ENCODE assay signal across 8 mouse cellular contexts in the genomic region with DNA sequence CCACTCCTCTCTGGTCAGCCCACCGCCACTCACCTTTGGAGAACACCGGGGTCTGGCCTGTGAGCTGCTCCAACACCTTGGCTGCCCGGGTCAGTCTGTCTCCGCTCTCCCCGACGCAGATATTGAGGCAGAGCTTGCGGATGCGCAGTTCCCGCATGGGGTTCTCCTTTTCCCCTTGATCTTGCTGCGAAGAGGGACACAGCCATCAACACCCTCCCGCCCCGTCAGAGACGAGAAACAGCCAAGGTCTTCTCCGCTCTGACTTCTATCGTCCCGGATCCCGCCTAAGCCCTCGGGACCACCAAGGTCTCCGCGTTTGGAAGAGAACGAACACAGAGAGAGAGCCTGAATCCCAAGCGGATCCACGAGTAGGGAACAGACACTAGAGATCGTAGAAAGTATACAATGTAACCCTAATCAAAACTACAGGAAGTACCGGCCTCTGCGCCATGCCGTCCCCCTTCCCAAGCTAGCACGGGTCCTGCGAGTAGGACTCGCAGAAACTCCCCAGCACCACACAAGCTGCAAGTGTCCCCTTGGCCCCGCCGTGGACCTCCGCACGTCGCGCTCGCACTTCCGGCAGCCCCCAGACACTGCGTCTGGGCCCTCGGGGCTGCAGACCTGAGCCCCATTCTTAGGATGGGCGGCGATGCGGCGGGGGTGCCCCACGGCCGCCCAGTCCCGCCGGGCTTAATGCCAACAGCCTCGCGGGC. TPM values are rescaled to one million over a fixed set of nuclear protein-coding genes. Genes with fewer than 3 reads are reported as not detected.
DNase-seq lines count a peak whose midpoint lies in the region; ATAC-seq and TF ChIP-seq lines count a peak whose summit lies in the region.

No protein-coding gene starts in this region.

- peaks cover 45% of the 10 kb centered on the region for H3K4me1 ChIP-seq in G1E (ENCODE audit: insufficient read depth, low read depth, low read length)
- H3K4me1 ChIP-seq in embryonic facial prominence, embryonic 15.5 days, result peaks cover 31% of the 10 kb centered on the region
- peaks cover 12% of the 10 kb centered on the region for H3K4me1 ChIP-seq in hindbrain, postnatal 0 days (ENCODE audit: insufficient read depth, low read length)
- H3K4me1 ChIP-seq in midbrain, embryonic 13.5 days (replicated peaks), result peaks cover 23% of the 10 kb centered on the region

- no peak for ATAC-seq in G1E (ENCODE audit: extremely low read depth, insufficient number of reproducible peaks, low FRiP score, poor library complexity, severe bottlenecking)
- ATAC-seq in embryonic facial prominence, embryonic 15.5 days (ENCODE audit: insufficient number of reproducible peaks, low FRiP score, low TSS enrichment, low read depth), result peak; percentile 71
- peak; percentile 93 for ATAC-seq in hindbrain, postnatal 0 days
- ATAC-seq in midbrain, embryonic 13.5 days, result peak; percentile 90

- peak overlapping the region; percentile 81 for H3K4me2 ChIP-seq in embryonic facial prominence, embryonic 15.5 days (replicated peaks)
- peak overlapping the region; percentile 86 for H3K4me2 ChIP-seq in hindbrain, postnatal 0 days (ENCODE audit: low read depth, low read length)
- peak overlapping the region; percentile 99 for H3K4me2 ChIP-seq in midbrain, embryonic 13.5 days (replicated peaks)

- no peaks in the 10 kb centered on the region for H3K9me3 ChIP-seq in G1E (replicated peaks)
- no peaks in the 10 kb centered on the region for H3K9me3 ChIP-seq in embryonic facial prominence, embryonic 15.5 days (replicated peaks)
- no peaks in the 10 kb centered on the region for H3K9me3 ChIP-seq in hindbrain, postnatal 0 days (ENCODE audit: low read length)
- H3K9me3 ChIP-seq in midbrain, embryonic 13.5 days, result no peaks in the 10 kb centered on the region

- H3K9ac ChIP-seq in embryonic facial prominence, embryonic 15.5 days, result peak overlapping the region; percentile 69
- H3K9ac ChIP-seq in hindbrain, postnatal 0 days (replicated peaks; ENCODE audit: low read length), result peak overlapping the region; percentile 93
- H3K9ac ChIP-seq in midbrain, embryonic 13.5 days (replicated peaks), result peak overlapping the region; percentile 99

- peaks cover 52% of the 10 kb centered on the region for H3K36me3 ChIP-seq in G1E (replicated peaks)
- peaks cover 43% of the 10 kb centered on the region for H3K36me3 ChIP-seq in embryonic facial prominence, embryonic 15.5 days
- peaks cover 31% of the 10 kb centered on the region for H3K36me3 ChIP-seq in hindbrain, postnatal 0 days (ENCODE audit: insufficient read depth, low read length)
- peaks cover 35% of the 10 kb centered on the region for H3K36me3 ChIP-seq in midbrain, embryonic 13.5 days

- peak overlapping the region; percentile 87 for H3K27ac ChIP-seq in embryonic facial prominence, embryonic 15.5 days (replicated peaks)
- peak overlapping the region; percentile 91 for H3K27ac ChIP-seq in hindbrain, postnatal 0 days
- peak overlapping the region; percentile 95 for H3K27ac ChIP-seq in midbrain, embryonic 13.5 days

- no peak for TF ChIP-seq CTCF in G1E (IDR thresholded peaks at IDR 0.05; ENCODE audit: low read depth, low read length)
- TF ChIP-seq CTCF in hindbrain, postnatal 0 days (IDR thresholded peaks at IDR 0.05; ENCODE audit: low read depth), result no peak

- H3K4me3 ChIP-seq in G1E (ENCODE audit: low read depth, low read length), result peak overlapping the region; percentile 99
- peak overlapping the region; percentile 71 for H3K4me3 ChIP-seq in embryonic facial prominence, embryonic 15.5 days (replicated peaks)
- peak overlapping the region; percentile 74 for H3K4me3 ChIP-seq in hindbrain, postnatal 0 days (ENCODE audit: low read length)
- H3K4me3 ChIP-seq in midbrain, embryonic 13.5 days (replicated peaks), result peak overlapping the region; percentile 99

- peak; percentile 20 to 57 for DNase-seq in kidney, postnatal 25 days
- no peak for DNase-seq in kidney, adult 8-10 months
- DNase-seq in G1E (ENCODE audit: low spot score), result peak; percentile 53
- peak; percentile 26 for DNase-seq in hindbrain, postnatal 0 days (ENCODE audit: low spot score)
- DNase-seq in adrenal gland, adult 18-20 months (ENCODE audit: low spot score in 2 of 2), result no peak
- no peak for DNase-seq in natural killer cell, adult 2 months (ENCODE audit: low spot score in 2 of 2)

- peaks cover 15% of the 10 kb centered on the region for H3K27me3 ChIP-seq in G1E (ENCODE audit: insufficient read depth, low read length)
- no peaks in the 10 kb centered on the region for H3K27me3 ChIP-seq in embryonic facial prominence, embryonic 15.5 days
- H3K27me3 ChIP-seq in hindbrain, postnatal 0 days (ENCODE audit: insufficient read depth, low read length), result no peaks in the 10 kb centered on the region
- no peaks in the 10 kb centered on the region for H3K27me3 ChIP-seq in midbrain, embryonic 13.5 days

- whole genome bisulfite sequencing in embryonic facial prominence, embryonic 15.5 days, result under 1% methylated on average over 50 of the region's 50 CpGs
- 1% methylated on average over 50 of the region's 50 CpGs for WGBS in hindbrain, postnatal 0 days
- under 1% methylated on average over 50 of the region's 50 CpGs for WGBS in midbrain, embryonic 13.5 days

RNA-seq across cellular contexts. Expression of a gene that starts 0.5 kb away (rescaled TPM):
- total RNA-seq in G1E (2014; fragmentation: Nextera tagmentation) (1,598 and 1,903 TPM in 2 replicates), G1E (2017) (563 and 967 TPM in 2 replicates)
- 1,685 and 1,796 TPM in 2 replicates for polyA plus RNA-seq in G1E (2012)
- 427 and 463 TPM in 2 replicates for polyA plus RNA-seq in embryonic facial prominence, embryonic 15.5 days (2015; fragmentation: Nextera tagmentation; extraction: Ambion mirVana)
- total RNA-seq in hindbrain, postnatal 0 days (2014; rRNA removed), result 765 and 914 TPM in 2 replicates
- 297 and 312 TPM in 2 replicates for polyA plus RNA-seq in hindbrain, postnatal 0 days (2015; fragmentation: Nextera tagmentation; extraction: Ambion mirVana)
- 333 and 348 TPM in 2 replicates for polyA plus RNA-seq in midbrain, embryonic 13.5 days (2015; fragmentation: Nextera tagmentation; extraction: Ambion mirVana)
- total RNA-seq in adrenal gland, adult 18-20 months (2021), result 100 to 1,000 TPM; 560 to 640 TPM

RNA-seq across cellular contexts. Expression of a gene that starts 31.1 kb away (rescaled TPM):
- total RNA-seq in G1E (2014; fragmentation: Nextera tagmentation) (108 and 113 TPM in 2 replicates), G1E (2017) (51.6 and 56.0 TPM in 2 replicates)
- 9.7 and 12.9 TPM in 2 replicates for polyA plus RNA-seq in G1E (2012)
- polyA plus RNA-seq in embryonic facial prominence, embryonic 15.5 days (2015; fragmentation: Nextera tagmentation; extraction: Ambion mirVana), result 43.0 and 44.8 TPM in 2 replicates
- total RNA-seq in hindbrain, postnatal 0 days (2014; rRNA removed), result 20.9 and 26.5 TPM in 2 replicates
- polyA plus RNA-seq in hindbrain, postnatal 0 days (2015; fragmentation: Nextera tagmentation; extraction: Ambion mirVana), result 19.7 and 19.8 TPM in 2 replicates
- 27.8 and 30.1 TPM in 2 replicates for polyA plus RNA-seq in midbrain, embryonic 13.5 days (2015; fragmentation: Nextera tagmentation; extraction: Ambion mirVana)
- 10 to 100 TPM; 41.4 to 41.7 TPM for total RNA-seq in adrenal gland, adult 18-20 months (2021)

Comparison
In these comparisons a context has a peak if more than half of its experiments do, and no peak if none do; other contexts are left out.
1. DNase-seq: peak in kidney, postnatal 25 days (2 of 2), G1E (single experiment) and hindbrain, postnatal 0 days (single experiment); none in kidney, adult 8-10 months (0 of 2), adrenal gland, adult 18-20 months (0 of 2) and natural killer cell, adult 2 months (0 of 2).
2. Peak in every context shown above with its lines, with median percentiles within 50 percentile points of each other: H3K4me3 ChIP-seq, H3K27ac ChIP-seq, H3K4me2 ChIP-seq and H3K9ac ChIP-seq.